Mouse (Mus musculus) kidney, adult 11 months (tissue): ENCODE measurements at regions not wholly inside any gene's neighbourhood (a gene's known extent, or its start where the extent isn't known, plus 50 kb on each side); places are given as distances from the start of the nearest gene placed in this dataset.
A peak's percentile ranks its signal among the peaks of the same experiment; 100 is the strongest.

Source experiments
- DNase-seq: peaks from one replicate; pipeline ENCODE4 v3.0.0; 2022

DNA sequence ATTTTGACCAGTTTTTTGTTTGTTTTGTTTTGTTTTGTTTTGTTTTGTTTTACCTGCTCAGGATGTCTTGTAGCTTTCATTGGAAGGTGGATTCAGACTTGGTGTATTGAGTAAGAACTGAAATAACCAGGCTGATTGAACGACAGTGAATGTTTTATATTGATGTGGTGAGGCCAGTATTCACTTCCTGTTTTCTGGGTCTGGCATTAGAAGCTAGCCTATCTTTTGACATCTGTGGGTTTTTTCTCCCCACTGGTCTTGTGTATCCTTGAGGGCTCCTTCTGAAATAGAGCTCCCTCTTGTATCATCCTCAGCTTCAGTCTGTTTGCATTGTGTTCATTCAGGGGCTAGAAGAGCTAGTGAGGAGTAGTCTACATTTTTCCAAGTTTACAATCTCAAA is 175.5 kb downstream of the 1700129C05Rik start:
- no peak for DNase-seq

DNA sequence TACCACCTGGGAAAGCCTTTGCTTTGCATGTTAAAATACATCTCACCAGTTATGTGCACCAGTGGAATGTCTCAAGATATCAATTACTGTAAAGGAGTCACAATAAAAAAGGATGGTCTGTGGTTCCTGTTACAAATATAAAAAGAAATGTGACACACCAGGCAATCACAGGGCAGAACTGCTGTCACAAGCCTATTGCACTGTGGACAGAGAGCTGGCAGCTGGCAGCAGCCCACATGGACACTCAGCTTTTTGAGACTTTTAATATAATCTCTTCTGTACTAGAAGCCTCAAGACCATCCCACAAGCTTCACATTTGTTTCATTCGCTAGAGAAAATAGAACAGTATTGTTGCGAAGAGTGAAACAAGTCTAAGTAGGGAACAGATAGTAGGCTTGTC is 197.7 kb downstream of the 1700129C05Rik start:
- DNase-seq: no peak

DNA sequence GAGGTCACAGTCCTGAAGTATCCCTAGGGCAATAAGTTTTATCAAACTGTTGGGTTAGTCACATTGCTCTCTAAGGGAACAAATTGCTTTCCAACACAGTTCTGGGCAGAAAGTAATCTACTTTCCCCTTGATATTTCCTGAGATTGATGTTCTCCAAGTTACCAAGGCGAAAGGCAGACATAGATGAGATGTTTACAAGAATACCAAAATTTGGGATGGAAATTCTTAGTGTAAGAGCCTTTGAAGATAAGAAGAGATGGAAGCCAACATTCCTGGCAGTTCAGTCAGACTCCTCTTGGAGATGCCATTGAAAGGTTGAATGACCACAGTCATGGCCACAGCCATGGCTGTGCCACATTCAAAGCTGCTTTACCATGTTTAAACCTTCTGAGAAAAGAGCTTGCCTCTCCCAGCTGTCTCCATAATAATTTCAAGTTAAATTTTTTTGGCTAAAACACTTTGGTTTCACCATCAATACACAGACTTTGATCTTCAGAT is 199.4 kb downstream of the 1700129C05Rik start:
- no peak for DNase-seq

DNA sequence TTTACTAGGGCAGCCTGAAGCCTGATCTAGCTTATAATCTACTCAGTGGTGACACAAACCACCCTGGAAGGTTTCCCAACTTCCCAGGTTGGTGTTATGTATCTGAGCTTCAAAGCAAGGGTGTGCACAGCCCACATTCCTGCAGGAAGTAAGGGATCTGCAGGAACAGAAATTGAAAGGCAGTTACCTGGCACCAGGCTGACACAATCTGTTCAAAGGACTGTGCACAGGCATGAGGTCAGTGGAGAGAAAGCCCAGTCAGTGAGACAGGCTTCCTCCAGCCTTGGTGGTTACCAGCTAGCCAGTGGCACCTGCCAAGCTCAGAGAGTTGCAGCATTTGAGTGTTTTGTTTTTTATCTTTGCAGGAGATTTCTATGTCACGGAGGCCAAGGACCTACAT is 203.6 kb downstream of the 1700129C05Rik start:
- DNase-seq: no peak

DNA sequence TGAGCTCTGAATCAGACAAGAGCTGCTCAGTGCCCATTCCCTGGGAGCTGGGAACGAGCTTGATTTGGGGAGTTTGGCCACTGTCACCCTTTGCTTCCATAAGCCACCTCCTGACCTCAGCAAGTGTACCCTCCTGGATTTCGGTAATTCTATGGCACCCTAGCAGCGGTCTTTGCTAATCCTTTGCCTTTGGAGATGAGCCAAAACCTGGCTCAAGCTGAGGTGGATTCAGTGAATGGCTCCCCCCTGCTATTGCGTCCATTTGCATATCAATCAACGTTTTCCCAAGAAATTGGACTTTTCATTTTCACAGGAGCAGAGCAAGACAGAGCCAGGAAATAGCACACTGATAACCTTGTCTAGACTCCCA is 204.1 kb downstream of the 1700129C05Rik start:
- DNase-seq: no peak

DNA sequence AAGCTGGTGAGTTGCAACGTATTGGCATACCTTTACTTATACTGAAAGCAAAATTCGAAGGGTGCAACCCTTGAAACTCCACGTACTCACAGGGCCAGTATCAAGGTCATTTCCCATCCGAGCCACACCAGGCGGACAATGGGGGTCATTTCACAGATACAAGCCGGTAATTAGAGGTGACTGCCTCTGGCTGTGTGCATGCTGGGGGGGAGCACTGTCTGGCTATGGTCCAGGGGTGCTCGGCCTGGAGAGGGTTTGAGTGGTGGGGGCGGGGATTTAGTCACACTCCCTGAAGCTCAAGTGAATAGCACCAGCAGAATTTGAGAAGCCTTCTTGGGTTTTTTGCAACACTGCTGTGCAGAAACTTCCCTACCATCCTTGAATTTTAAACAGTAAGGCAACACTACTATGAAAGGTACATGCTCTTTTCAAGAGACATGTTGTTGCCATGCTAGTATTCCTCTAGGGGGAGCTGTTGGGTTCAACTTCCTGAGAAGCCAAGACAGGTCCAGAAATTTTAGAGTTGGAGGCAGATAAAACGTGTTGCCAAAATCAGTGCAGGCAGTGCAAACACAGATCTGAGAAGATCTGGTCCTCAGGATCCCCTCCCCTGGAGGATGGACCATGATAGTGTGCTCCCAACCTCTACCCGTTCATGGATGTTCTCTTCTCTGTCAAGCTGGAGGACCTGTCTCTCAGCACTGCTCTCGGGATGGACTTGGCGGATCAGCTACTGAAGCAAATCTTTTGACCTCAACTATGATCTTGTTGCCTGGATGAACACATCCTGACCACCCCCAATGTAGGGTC is 204.7 kb downstream of the 1700129C05Rik start:
- no peak for DNase-seq

DNA sequence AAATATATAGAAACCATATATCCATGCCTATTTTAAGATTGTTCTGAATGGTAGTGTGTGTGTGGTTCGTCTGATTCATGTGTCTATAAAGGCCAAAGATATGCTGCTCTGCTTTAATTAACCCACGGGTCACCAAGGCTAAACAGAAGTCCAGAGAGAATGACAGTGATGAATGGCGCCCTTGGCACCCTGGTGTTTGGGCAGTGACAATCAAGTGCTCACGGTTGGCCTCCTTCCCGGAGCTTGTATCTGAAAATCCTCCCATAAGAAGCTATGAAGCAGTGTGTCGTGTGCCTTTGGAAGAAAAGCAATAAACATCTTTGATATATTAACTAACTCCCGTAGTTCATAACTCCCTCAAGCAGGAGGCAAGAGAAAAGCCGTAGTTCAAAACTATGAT is 205.4 kb downstream of the 1700129C05Rik start:
- DNase-seq: peak; percentile 34

DNA sequence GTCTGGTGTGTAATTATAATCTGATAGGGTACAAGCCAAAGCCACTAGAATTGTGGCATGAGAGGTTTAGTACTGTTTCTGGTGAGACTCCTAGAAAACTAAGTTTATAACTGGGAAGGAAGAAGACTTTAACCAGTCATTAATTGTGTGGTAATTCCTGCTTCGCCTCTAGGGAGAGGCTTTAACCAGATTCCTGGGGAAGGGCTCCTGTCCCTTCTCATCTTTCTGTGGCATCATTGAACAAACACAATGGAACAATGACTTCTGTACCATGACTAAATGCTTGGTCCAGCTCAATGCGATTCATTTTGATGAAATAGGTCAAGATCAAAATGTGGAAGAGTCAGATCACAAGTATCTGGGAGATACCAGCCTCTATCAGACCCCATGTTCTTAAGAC is 206.6 kb downstream of the 1700129C05Rik start:
- DNase-seq: no peak

DNA sequence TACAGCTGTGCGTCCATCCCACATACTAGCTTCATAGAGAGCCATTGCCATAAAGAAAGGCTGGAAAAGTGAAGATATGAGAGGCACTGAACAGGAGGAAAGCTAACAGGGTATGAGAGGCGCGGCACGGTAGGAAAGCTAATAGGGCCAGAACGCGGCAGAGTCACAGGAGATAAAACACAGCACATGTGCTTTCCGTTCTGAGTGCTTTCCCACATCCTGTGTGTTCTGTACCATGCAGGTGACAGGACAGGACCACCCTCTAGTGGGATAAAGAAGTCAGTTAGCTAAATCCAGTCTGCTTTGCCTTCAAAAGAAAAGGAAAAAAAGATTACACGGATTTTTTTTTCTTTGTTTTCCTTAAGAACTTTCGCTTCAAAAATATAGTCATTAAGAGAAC is 224.8 kb downstream of the 1700129C05Rik start:
- DNase-seq: no peak

DNA sequence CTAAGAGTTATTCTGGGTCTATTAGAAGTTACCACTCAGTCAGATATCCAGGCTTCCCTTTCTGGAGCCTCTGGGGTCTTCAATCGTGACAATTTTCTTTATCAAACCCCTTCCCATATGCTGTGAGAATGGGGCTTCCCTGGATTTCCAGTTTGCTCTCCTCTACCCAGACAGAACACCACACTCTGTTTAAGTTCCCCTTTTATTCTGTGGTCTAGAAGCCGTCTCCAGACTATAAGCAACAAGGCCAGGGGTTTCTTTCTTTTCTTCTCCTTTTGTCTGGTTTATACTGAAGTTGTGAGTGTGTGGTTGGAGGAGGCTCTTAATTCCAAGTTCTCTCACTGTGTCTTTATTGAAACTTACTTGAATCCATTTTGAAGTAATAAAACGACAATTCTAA is 225.5 kb downstream of the 1700129C05Rik start:
- DNase-seq: no peak

DNA sequence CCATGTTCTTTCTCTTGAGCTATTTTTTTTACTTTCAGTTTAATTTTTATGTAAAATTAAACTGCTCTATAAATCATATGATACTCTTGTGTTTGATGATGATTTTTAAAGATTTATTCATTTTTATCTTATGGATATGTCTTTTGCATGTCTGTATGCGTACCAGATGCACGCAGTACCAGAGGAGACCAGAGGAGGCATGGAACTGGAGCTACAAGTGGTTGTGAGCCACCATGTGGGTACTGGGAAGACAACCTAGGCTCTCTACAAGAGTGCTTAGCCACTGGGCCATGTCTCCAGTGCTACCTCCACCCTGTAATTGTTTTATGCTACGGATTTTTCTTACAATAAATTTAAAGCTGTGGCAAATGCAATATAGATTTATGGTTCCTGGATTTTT is 227.8 kb downstream of the 1700129C05Rik start:
- no peak for DNase-seq

DNA sequence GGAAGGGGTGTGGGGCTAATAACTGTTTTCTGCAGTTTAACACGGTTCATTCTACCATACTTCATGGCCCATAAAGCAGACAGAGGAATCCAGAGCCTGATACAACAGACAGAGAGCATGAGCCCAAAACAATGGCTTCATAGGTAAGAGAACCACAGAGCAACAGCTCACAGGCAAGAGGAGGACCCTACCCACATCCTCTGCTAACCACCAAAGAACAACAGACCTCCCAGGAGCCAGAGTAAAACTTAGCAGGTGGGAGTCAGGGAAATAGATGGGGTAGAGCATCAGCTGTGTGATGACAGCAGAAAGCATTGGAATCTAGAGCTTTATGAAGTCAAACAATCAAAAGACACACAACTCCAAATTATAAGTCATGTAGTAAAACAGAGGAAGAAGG is 231.8 kb downstream of the 1700129C05Rik start:
- DNase-seq: no peak

DNA sequence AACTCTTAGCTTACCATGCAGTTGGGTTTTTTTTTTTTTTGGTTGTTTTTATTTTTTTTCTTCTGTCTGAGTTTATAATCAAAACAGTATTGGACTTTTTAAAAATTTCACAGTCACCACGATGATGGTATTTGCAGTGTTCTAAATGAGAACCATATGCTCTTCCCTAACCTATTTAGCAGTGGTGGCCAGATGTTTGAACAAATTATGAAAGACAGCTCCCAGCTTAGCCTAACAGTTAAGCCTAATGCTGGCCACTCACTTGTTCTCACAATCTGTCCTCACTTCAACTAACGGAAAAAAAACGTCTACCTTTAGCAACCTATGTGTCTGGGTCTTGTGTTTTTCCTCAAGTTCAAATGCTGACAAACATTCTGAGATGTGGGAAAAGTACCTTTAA is 234.8 kb downstream of the 1700129C05Rik start:
- DNase-seq: no peak

DNA sequence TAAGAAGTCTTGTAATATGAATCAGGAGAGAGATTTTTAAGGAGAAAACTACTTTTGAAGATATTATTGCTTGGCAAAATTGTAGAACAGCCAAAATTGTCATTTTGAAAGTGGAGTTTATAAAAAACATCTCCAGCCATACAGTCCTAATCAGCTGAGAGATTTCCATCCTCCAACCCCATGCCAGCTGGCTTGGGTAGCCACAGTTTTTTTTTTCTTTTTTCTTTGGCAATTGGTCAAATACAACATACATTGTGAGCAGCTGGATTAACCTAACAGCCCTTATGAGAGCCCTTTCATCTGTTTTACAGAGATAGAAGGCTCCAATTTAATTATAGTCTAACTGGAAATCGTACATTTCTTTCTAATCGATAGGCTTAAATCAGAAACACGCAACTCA is 235.3 kb downstream of the 1700129C05Rik start:
- no peak for DNase-seq

DNA sequence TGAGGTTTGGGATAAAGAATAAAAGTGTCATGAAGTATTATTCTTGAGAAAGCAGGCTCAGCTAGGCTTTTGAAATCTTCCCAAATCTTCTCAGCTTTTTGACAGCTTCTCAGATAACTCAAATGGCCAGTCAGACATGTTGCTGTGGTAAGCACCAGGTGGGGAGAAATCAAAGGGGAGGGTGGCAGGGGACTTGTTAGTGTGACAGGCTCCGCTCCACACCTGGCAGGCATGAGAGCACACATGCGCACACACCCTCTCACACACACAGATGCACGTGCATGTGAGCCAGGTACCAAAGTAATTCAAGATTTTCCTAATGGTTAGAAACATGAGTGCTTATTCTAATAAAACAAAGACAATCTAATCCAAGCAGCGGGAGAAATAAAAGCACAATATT is 236.1 kb downstream of the 1700129C05Rik start:
- DNase-seq: no peak

DNA sequence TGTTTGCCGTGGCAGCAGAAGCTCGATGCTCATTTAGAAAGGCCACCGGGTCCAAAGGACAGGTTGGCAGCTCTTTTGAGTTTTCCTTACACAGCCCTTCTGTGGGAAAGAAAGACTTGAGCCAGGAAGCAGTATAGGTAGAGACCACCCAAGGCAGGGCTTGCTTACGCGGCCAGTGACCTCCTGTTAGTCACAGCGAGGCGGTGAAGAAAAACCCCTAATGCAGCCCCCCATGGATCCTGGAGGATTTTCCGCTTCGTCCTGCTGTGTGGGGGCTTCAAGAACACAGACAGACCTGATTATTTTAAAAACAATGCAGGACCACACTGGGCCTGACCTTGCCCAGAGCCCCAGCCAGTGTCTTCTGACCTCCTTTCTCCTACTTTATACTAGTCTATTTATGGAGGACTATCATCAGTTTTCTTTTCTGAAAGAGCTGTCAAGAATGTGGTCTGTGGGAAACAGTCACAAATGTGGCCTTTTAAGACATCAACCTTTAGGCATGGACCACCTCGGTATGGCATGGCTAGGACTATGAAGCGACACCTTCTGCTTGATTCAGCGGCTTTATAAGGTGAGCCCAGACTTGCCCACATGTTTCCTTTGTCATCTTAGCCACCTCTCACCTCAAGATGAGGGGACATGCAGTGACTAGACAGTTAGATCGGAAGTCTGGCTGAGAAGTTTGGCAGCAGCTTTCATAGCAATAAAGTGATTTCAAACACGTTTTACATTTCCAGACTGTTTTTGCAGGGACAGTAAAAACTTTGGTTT is 274.3 kb downstream of the 1700129C05Rik start:
- DNase-seq: no peak

DNA sequence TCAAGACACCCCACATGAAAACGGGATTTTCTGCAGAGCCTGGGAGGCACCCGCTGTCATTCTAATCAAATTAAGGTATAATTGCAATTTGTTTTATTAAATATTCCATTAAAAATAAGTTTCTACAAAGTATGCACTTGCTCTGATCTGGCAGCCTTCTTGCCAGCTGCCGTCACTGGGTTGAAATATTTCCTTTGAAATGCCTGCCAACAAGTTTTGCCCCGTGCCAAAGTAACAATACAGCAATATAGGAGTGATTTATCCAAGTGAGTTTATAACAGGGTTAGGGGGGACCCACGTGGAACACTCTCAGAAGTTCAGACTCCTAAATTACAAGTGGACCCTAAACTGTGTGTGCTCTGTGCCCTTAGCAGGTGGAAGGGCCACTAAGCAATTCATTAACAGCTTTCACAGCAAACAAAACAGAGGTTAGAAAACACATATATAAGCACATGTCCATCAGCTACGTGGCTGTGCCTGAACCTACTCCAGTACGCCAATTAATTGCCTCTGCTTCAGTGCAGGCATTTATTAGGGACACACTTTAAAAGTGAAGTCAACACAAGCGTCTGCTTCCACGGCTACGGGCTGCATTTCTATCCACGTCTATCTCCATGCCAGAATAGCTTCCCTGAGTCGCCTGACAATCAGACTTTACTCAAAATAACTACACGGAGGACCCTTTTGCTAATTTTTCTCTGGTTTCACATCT is 275.1 kb downstream of the 1700129C05Rik start:
- DNase-seq: no peak

DNA sequence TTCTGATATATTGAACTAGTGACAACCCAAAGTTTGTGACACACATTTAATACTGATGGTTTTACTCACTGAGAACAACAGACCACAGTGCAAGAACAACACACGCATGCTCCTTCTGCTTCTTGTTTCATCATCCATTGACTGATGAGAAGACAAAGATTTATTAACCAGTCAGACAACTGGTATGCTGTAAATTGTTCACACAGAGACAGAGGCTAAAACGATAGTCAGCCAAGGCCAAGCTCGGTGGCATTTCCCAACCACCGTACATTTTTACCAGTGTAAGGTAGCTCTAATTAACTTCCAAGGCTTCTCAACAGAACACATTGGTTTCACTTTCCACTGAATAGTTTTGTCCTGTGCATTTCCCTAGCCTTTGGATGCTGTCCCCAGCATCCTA is 287.8 kb downstream of the 1700129C05Rik start:
- no peak for DNase-seq

DNA sequence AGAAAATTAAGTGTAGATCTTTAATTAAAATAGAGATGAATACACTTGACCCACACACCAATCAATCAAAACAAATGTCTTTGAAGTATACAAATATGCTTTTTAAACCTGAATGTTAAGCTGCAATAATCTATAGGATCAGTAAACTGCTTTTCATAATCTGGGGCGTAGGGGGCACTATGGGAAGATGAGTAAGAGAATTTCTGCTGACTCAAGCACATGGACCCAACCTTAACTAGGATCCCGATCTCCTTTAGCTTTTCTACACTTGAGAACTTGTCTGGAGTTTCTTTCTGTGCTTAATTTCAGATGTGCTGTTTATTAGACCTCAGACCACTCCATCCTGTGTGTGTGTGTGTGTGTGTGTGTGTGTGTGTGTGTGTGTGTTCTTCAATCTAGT is 298.1 kb downstream of the 1700129C05Rik start:
- DNase-seq: no peak

DNA sequence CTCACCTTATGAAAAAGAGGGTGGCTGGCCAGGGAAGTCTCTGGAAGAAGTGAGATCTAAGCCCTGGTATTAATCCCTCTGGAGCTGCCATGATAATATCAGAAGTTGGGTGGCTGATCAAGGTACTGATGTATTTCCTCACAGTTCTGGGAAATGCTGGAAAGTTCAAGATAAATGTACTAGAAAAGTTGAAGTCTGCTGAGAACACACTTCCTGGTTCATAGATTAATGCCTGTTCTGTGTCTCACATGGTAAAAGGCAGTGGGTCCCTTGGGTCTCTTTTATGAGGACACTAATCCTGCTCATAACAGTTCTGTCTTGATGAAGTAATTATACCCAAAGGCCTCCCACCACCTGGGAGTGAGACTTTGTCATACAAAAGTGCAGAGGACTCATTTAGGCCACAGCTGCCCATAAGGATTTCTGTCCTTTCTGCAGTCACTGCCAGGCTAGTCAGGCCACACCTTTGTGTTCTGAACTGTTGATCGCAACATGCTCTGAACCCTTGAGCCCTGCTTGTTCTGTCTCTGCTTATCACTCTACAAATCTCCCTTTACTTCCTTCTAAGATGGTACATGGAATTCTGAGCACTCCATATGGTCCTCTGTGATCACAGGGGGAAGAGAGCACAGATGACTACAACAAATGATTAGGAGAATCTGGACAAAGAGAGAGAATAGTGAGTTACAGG is 300.4 kb downstream of the 1700129C05Rik start:
- DNase-seq: no peak

DNA sequence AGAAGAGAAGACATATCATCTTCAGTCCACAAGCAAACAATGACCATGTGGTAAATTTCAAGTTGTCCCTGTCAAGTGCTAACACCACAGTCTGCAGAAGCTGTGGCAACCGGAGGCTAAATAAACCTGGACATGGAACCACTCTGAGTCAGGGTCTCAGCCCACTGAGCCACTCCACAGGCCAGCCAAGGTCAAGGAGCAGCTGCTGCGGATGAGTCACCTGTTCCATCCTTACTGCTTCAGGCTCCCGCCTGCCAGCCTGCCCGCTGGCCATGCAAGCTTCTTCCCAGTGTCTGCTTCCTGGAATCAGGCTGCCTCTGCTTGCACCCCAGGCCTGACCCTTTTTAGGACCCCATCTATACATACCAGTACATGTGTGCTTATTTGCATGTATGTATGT is 319.8 kb downstream of the 1700129C05Rik start:
- DNase-seq: no peak

DNA sequence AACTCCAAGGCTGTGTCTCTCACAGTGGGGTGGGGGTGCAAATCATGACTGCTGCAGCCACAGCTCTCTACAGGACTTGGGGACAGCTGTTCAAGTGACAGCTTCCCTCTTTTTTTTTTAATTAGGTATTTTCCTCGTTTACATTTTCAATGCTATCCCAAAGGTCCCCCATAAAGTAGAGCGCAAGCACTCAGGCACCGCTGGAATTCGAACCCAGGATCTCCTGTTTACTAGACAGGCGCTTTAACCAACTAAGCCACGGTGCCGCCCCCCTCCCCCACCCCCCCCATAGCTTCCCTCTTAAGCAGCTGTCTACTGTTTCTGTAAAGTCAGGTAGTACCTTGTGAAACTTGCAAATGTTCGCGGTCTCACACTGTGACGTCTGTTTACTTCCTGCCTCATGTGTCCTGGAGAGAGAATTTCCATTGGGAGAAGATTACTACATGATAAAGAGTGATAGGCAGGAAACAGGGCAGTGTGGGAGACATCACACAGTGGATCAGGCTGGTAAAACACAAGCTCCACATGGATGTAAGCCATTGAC is 324.7 kb downstream of the 1700129C05Rik start:
- no peak for DNase-seq

DNA sequence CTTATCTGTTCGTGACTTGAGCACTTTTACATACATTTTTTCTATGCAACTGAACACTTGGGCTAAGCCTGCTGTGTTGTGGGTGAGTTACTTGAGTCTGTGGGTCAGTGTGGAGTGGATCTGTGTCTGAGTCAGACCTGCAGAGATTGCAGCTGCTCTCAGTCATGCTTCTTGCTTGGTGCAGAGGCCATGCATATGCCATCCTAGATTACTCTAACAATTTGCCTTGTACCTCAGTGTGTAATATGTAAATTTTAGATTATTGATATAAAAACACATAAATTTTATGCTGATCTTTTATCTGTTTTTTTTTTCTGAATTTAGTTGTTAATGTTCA is 326.2 kb downstream of the 1700129C05Rik start:
- DNase-seq: no peak
